Mouse (Mus musculus) liver, postnatal 0 days (tissue): ENCODE results near the gene Cables2. TPM values are rescaled to one million over a fixed set of nuclear protein-coding genes. Genes with fewer than 3 reads are reported as not detected.
A peak's percentile ranks its signal among the peaks of the same experiment; 100 is the strongest.

Experiments
- ATAC-seq: fragments of 200-750 bp; cut with Nextera tagmentation; 2 replicates; pipeline ENCODE4 v1.8.0; 2017; ENCODE audit warnings: mild to moderate bottlenecking, moderate library complexity
- DNase-seq: peaks from one replicate; pipeline ENCODE4 v3.0.0-alpha.2; 2016
- H3K27ac ChIP-seq: fragments of 300-500 bp; sonication (generic); 2 replicates; pipeline ENCODE4 v1.5.1; 2014; ENCODE audit warnings: antibody characterized with exemption, moderate library complexity, mild to moderate bottlenecking, low read depth
- H3K27me3 ChIP-seq: fragments of 300-500 bp; sonication (generic); 2 replicates; pipeline ENCODE4 v1.6.1; 2014; ENCODE audit warnings: low read length, control low read depth, mixed read lengths; ENCODE audit not compliant: insufficient read depth
- H3K36me3 ChIP-seq: fragments of 300-500 bp; sonication (generic); replicated peaks from 2 replicates; pipeline ENCODE4 v1.6.1; 2014; ENCODE audit warnings: mild to moderate bottlenecking, control low read depth, low read length, moderate library complexity, mixed read lengths; ENCODE audit not compliant: insufficient read depth
- H3K4me1 ChIP-seq: fragments of 300-500 bp; sonication (generic); 2 replicates; pipeline ENCODE4 v1.6.1; 2014; ENCODE audit warnings: antibody characterized with exemption, mild to moderate bottlenecking, control low read depth; ENCODE audit not compliant: insufficient read depth
- H3K4me2 ChIP-seq: fragments of 300-500 bp; sonication (generic); 2 replicates; pipeline ENCODE4 v1.6.1; 2014; ENCODE audit warnings: low read depth, mild to moderate bottlenecking, low read length, moderate library complexity, mixed read lengths
- H3K4me3 ChIP-seq: fragments of 300-500 bp; sonication (generic); 2 replicates; pipeline ENCODE4 v1.5.1; 2014; ENCODE audit warnings: low read depth, low read length
- H3K9ac ChIP-seq: fragments of 300-500 bp; sonication (generic); replicated peaks from 2 replicates; pipeline ENCODE4 v1.6.1; 2014; ENCODE audit warnings: mild to moderate bottlenecking, moderate library complexity
- H3K9me3 ChIP-seq: fragments of 300-500 bp; sonication (generic); 2 replicates; pipeline ENCODE4 v1.6.1; 2016; ENCODE audit warnings: mild to moderate bottlenecking, control low read depth, low read length, mixed read lengths
- CTCF ChIP-seq: sonication (generic); IDR thresholded peaks from 2 replicates; pipeline ENCODE4 v1.5.1; 2016; ENCODE audit warnings: antibody characterized with exemption, low read depth
- EP300 ChIP-seq: IDR thresholded peaks from 2 replicates; pipeline ENCODE4 v1.6.1; 2016; ENCODE audit warnings: antibody characterized with exemption, low read depth, mild to moderate bottlenecking
- WGBS: fragments of 180-500 bp; shearing (Covaris S2); extraction: QIAGEN DNeasy Blood & Tissue Kit; methylation state at CpG from one replicate; pipeline ENCODE4 v1.1.7; 2014; ENCODE audit not compliant: insufficient replicate concordance; 5-methylcytosine and 5-hydroxymethylcytosine counted together
- microRNA-seq: library from miRNA; unstranded; fragments of <30 nt; microRNA quantifications from one replicate; pipeline ENCODE4, GENCODE M21; 2016
- polyA plus RNA-seq: library from polyadenylated mRNA; unstranded; fragments of >200 nt; fragmentation: Nextera tagmentation; extraction: Ambion mirVana; gene quantifications from 2 replicates; pipeline ENCODE4 v1.2.1, GENCODE M21; 2015

Gene Cables2
- polyA plus RNA-seq, 1 experiment from 2014 or later = 4.7 TPM

- no peak overlapping the region for H3K4me2 ChIP-seq
- H3K4me3 ChIP-seq = no peak overlapping the region
- TF ChIP-seq CTCF = no peak
- no peak for TF ChIP-seq EP300
- no peaks in the 10 kb centered on the region for H3K9me3 ChIP-seq
- no peaks in the 10 kb centered on the region for H3K27me3 ChIP-seq
- DNase-seq (no peak), ATAC-seq (no peak)
- WGBS = 72% methylated on average over 8 of the region's 8 CpGs
- peaks cover 13% of the 10 kb centered on the region; the same call in 1 of the 2 replicates for H3K4me1 ChIP-seq
- no peaks in the 10 kb centered on the region for H3K36me3 ChIP-seq
- H3K9ac ChIP-seq = no peak overlapping the region
- H3K27ac ChIP-seq = no peak overlapping the region
Measured at GRCm38 (mm10) chr2:180215011-180215461, 58.3 kb downstream of the Cables2 start.

GRCm38 (mm10) chr2:180214352-180214978 lies 58.8 kb downstream of the Cables2 start:
- no peak overlapping the region for H3K4me3 ChIP-seq
- WGBS = 61% methylated on average over 4 of the region's 4 CpGs
- no peak overlapping the region for H3K27ac ChIP-seq
- no peaks in the 10 kb centered on the region for H3K36me3 ChIP-seq
- ATAC-seq = no peak
- H3K4me2 ChIP-seq = no peak overlapping the region
- no peaks in the 10 kb centered on the region for H3K27me3 ChIP-seq
- H3K9ac ChIP-seq = no peak overlapping the region
- no peak for DNase-seq
- TF ChIP-seq EP300 = no peak
- TF ChIP-seq CTCF = no peak
- H3K4me1 ChIP-seq = peaks cover 13% of the 10 kb centered on the region; the same call in 1 of the 2 replicates
- H3K9me3 ChIP-seq = no peaks in the 10 kb centered on the region

DNA sequence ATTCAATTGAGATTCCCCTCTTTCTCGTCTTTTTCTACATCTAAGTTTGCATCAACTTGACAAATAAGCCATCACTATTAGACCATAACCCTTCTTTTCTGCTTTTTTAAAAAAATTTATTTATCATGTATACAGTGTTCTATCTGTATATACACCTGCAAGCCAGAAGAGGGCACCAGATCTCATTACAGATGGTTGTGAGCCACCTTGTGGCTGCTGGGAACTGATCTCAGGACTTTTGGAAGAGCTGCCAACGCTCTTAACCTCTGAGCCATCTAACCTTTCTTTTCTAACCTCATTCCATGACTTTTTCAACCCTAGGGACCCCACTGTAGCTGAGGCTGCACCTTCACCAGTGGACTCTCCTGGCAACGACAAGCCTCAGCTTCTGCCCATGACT lies 61.0 kb downstream of the Cables2 start:
- H3K9me3 ChIP-seq = no peaks in the 10 kb centered on the region
- TF ChIP-seq EP300 (no peak), CTCF (peak; percentile 37)
- H3K9ac ChIP-seq = no peak overlapping the region
- H3K4me3 ChIP-seq = no peak overlapping the region
- no peak overlapping the region for H3K27ac ChIP-seq
- H3K36me3 ChIP-seq = no peaks in the 10 kb centered on the region
- ATAC-seq (no peak), DNase-seq (no peak)
- peaks cover 10% of the 10 kb centered on the region; the same call in 1 of the 2 replicates for H3K4me1 ChIP-seq
- WGBS = 82% methylated on average over 3 of the region's 3 CpGs
- no peaks in the 10 kb centered on the region for H3K27me3 ChIP-seq
- no peak overlapping the region for H3K4me2 ChIP-seq

- Histone ChIP-seq H3K4me1 (no peaks in the 10 kb centered on the region), H3K9ac (no peak overlapping the region), H3K9me3 (no peaks in the 10 kb centered on the region), H3K4me3 (no peak overlapping the region), H3K4me2 (no peak overlapping the region), H3K36me3 (no peaks in the 10 kb centered on the region), H3K27me3 (no peaks in the 10 kb centered on the region), H3K27ac (no peak overlapping the region)
- WGBS = 58% methylated on average over 1 of the region's 1 CpGs
- no peak for TF ChIP-seq CTCF
- TF ChIP-seq EP300 = no peak
- no peak for ATAC-seq
- no peak for DNase-seq
Measured at GRCm38 (mm10) chr2:180208976-180209375, 64.3 kb downstream of the Cables2 start.

Small RNAs within 50 kb of the gene (microRNA-seq; reads per million reads assigned to microRNA genes)
- not detected for gene Mir3091

Other genes with a start within 250 kb of the Cables2 start
- 1.6 and 1.7 TPM in 2 replicates for gene Lsm14b, start 248.5 kb downstream of the Cables2 start, polyA plus RNA-seq
- gene Psma7, start 231.1 kb downstream of the Cables2 start, polyA plus RNA-seq = 264 and 278 TPM in 2 replicates
- gene Ss18l1, start 231.0 kb downstream of the Cables2 start, polyA plus RNA-seq = 0.50 and 0.62 TPM in 2 replicates
- gene Mtg2, start 202.9 kb downstream of the Cables2 start, polyA plus RNA-seq = 9.6 and 9.8 TPM in 2 replicates
- not detected in 2 replicates for gene Hrh3, start 169.0 kb downstream of the Cables2 start, polyA plus RNA-seq
- 9.6 and 10.5 TPM in 2 replicates for gene Osbpl2, start 154.2 kb downstream of the Cables2 start, polyA plus RNA-seq
- gene Adrm1, start 102.0 kb downstream of the Cables2 start, polyA plus RNA-seq = 91.9 and 98.0 TPM in 2 replicates
- gene Lama5, start 47.6 kb downstream of the Cables2 start, polyA plus RNA-seq = 2.1 and 2.2 TPM in 2 replicates
- 382 and 393 TPM in 2 replicates for gene Rps21, start 16.1 kb downstream of the Cables2 start, polyA plus RNA-seq
- not detected in 2 replicates for gene Rbbp8nl, start 16.4 kb upstream of the Cables2 start, polyA plus RNA-seq
- 0.08 and 0.11 TPM in 2 replicates for gene Gata5, start 61.2 kb upstream of the Cables2 start, polyA plus RNA-seq
- 0.86 and 0.91 TPM in 2 replicates for gene Slco4a1, start 182.7 kb upstream of the Cables2 start, polyA plus RNA-seq
- not detected in 2 replicates for gene Ntsr1, start 226.5 kb upstream of the Cables2 start, polyA plus RNA-seq